Mouse (Mus musculus): Measurements from ENCODE around the gene Tia1.

- TF ChIP-seq CTCF (IDR thresholded peaks at IDR 0.05; ENCODE audit: insufficient read depth, low read length) (no peak), POLR2A (IDR thresholded peaks at IDR 0.05; ENCODE audit: borderline replicate concordance, extremely low read depth, low read depth, low read length) (no peak)
Measured at GRCm38 (mm10) chr6:86402681-86403607, 1.1 kb upstream of the Tia1 start.
